Mouse (Mus musculus) frontal cortex, postnatal 36 days (tissue): ENCODE data around the gene Dpm1.

ENCODE experiments used
- DNase-seq, 2 experiments: peaks; one replicate each; pipeline ENCODE4 v3.0.0; 2022; ENCODE audit warnings: low spot score in 2 of 2

Dpm1 gene

GRCm38 (mm10) chr2:168229116-168230025 is 1.0 kb downstream of the Dpm1 start:
- peak; percentile 44 to 54 for DNase-seq

GRCm38 (mm10) chr2:168223326-168223725 is 7.1 kb downstream of the Dpm1 start:
- DNase-seq = no peak

GRCm38 (mm10) chr2:168213788-168214397 is 16.5 kb downstream of the Dpm1 start:
- no peak for DNase-seq

- DNase-seq = no peak
These were observed 22.5 kb downstream of the Dpm1 start for GRCm38 (mm10) chr2:168207883-168208282.

- peak; percentile 92 to 96 for DNase-seq
These were observed 23.4 kb downstream of the Dpm1 start, which contains the start of gene Adnp for GRCm38 (mm10) chr2:168206725-168207644. Gene Adnp (minus strand): TSS chr2:168207112.

GRCm38 (mm10) chr2:168205681-168206631 is 24.4 kb downstream of the Dpm1 start:
- peak in 1 of 2 experiments; percentile 40 for DNase-seq

GRCm38 (mm10) chr2:168205265-168205664 is 25.1 kb downstream of the Dpm1 start:
- peak; percentile 87 to 92 for DNase-seq

- DNase-seq = no peak
These were observed 25.9 kb downstream of the Dpm1 start for GRCm38 (mm10) chr2:168204476-168204999.

GRCm38 (mm10) chr2:168200014-168200691 is 30.2 kb downstream of the Dpm1 start:
- DNase-seq = no peak

GRCm38 (mm10) chr2:168199476-168199875 is 30.9 kb downstream of the Dpm1 start:
- DNase-seq = no peak

GRCm38 (mm10) chr2:168198421-168198820 is 32.0 kb downstream of the Dpm1 start:
- no peak for DNase-seq

GRCm38 (mm10) chr2:168195721-168196120 is 34.7 kb downstream of the Dpm1 start:
- no peak for DNase-seq

- no peak for DNase-seq
These were observed 36.7 kb downstream of the Dpm1 start for GRCm38 (mm10) chr2:168193685-168194084.

GRCm38 (mm10) chr2:168191856-168192255 is 38.5 kb downstream of the Dpm1 start:
- DNase-seq = no peak

GRCm38 (mm10) chr2:168175946-168176345 is 54.4 kb downstream of the Dpm1 start:
- no peak for DNase-seq

GRCm38 (mm10) chr2:168170167-168170685 is 60.2 kb downstream of the Dpm1 start:
- no peak for DNase-seq

- DNase-seq = no peak
These were observed 60.6 kb downstream of the Dpm1 start for GRCm38 (mm10) chr2:168169800-168170113.

GRCm38 (mm10) chr2:168168892-168169799 is 61.2 kb downstream of the Dpm1 start:
- DNase-seq = no peak

GRCm38 (mm10) chr2:168167781-168168180 is 62.6 kb downstream of the Dpm1 start:
- no peak for DNase-seq
